Mouse (Mus musculus): ENCODE measurements around the gene Eid2. TPM values are rescaled to one million over a fixed set of nuclear protein-coding genes. Genes with fewer than 3 reads are reported as not detected.

The Eid2 gene
- total RNA-seq, 2 experiments from 2014 or later = 2.9 to 4.2 TPM

DNA sequence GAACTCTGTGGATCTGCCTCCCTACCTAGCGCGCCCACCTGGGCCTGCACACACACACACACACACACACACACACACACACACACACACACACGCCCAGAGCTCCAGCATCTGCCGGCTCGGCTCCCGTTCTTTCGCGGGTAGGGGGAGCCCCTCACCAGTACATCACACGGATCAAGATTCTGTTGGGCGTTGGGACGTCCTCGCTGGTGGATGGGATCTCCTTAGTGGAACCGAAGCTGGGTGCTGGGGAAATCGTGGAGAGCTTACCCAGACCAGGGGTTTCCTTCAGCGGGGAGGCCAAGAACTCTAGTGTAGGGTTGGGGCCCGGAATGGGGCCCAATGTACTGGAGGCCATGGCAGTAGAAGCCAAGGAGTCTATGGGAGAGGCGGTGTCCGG is 22.5 kb downstream of the Eid2 start:
- ATAC-seq (replicated peaks; ENCODE audit: low FRiP score, low TSS enrichment, poor library complexity, severe bottlenecking) = no peak

GRCm38 (mm10) chr7:28290638-28291590 is 23.2 kb downstream of the Eid2 start, which contains the start of gene Selenov:
Selenov (minus strand) TSS chr7:28291186.
- no peak for ATAC-seq (replicated peaks; ENCODE audit: low FRiP score, low TSS enrichment, poor library complexity, severe bottlenecking)

- ATAC-seq (replicated peaks; ENCODE audit: low FRiP score, low TSS enrichment, poor library complexity, severe bottlenecking) = no peak
These were observed 26.8 kb downstream of the Eid2 start for GRCm38 (mm10) chr7:28294481-28294880.

- ATAC-seq (replicated peaks; ENCODE audit: low FRiP score, low TSS enrichment, poor library complexity, severe bottlenecking) = peak; percentile 71
These were observed 31.4 kb downstream of the Eid2 start for GRCm38 (mm10) chr7:28298837-28299625.

DNA sequence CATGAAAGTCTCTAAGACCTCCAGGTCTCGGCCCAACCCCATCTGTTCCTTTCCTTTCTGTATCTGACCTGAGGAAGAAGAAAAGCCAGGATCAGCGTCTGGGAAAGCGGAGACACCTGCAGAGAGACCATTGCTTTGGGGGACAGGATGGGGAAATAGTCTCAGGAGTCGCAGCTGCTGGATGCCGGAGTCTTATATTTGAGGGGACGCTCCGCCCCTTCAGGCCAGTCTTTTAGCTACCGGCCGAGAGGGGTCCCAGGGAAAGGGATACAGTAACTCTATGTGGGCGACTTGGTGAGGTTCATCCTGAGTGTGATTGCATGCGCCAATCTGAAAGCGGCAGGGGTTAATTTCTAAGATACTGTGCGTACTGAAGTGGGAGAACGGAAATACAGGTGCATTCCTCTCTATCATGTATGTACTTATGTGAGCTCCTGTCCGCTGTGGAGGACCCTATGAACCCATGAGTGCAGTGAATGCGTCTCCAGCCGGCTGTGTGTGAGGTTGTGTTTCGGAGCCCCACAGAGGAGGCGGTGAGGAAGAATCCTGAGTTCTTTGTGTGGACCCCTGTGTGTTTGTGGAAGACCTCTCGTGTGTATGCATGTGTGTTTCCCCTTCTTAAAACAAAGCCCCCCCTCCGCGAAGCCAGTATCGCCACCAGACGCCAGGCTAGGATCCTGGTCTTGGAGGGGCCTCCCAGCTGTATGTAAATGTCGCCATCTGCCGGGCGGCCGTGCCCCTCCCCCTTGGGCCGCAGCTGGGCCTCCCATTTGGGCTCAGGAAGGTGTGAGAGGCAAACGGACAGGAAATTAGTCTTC is 34.1 kb downstream of the Eid2 start, which contains the start of gene Dll3:
TSS of gene Dll3 (minus strand) at position 623 of the 818 bp plus-strand sequence.
- peak; percentile 58 for ATAC-seq (replicated peaks; ENCODE audit: low FRiP score, low TSS enrichment, poor library complexity, severe bottlenecking)

GRCm38 (mm10) chr7:28305641-28306040 is 38.0 kb downstream of the Eid2 start:
- ATAC-seq (replicated peaks; ENCODE audit: low FRiP score, low TSS enrichment, poor library complexity, severe bottlenecking) = no peak

DNA sequence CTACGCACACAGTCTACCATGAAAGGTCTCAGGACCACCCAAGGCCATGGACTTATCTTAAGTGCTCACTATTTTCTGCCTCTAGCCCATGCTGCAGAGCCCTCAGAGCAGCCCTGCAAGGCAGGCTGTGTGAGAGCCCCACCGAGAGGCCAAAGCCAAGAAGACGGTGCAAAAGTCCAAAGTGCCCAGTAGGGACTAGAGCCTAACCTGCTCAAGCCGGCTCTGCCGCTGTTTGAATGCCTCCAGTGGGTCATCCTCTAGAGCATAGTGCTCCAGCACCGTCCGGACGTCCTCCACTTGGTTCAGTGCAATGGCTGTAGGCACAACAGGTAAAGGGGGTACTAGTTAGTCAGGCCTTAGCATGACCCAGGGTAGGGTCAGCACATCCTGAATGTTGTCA is 38.5 kb downstream of the Eid2 start:
- ATAC-seq (replicated peaks; ENCODE audit: low FRiP score, low TSS enrichment, poor library complexity, severe bottlenecking) = no peak

GRCm38 (mm10) chr7:28309737-28310136 is 42.1 kb downstream of the Eid2 start:
- no peak for ATAC-seq (replicated peaks; ENCODE audit: low FRiP score, low TSS enrichment, poor library complexity, severe bottlenecking)

DNA sequence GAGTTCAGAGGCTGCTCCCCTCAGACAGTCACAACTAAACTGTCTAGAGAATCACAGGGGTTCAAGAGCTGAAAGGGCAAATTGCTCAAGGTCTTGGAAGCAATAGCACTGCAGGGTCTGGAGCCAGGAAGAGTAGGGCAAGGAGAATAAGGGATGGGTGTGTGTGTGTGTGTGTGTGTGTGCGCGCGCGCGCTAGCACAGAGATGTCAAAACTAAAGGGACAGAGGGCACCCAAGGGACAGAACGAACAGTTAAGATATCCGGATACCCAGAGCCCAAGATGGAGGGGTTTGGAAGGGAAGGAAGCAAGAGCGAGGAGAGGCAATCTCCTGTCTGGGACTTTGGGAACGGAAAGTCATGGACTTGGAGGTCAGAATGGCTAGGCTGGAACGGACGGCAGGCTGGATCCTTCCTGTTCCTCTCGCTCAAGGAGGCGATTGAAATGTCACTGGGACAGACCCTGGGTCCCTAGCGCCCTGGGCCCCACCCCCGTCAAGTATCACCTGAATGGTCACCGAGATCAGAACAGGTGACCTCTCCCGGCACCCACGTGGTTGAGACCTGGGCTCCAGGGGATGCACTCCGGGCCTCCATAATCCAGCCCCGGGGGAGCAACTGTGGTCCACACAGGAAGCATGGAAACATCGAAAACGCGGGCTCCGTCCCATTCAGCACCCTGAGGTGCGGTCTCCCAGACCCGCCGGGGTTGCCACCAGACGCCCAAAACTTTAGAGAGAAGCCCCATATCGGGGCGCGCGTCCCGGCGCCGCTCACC is 43.7 kb downstream of the Eid2 start:
- ATAC-seq (replicated peaks; ENCODE audit: low FRiP score, low TSS enrichment, poor library complexity, severe bottlenecking) = peak; percentile 20

GRCm38 (mm10) chr7:28311926-28312543 is 44.4 kb downstream of the Eid2 start, which contains the start of gene Timm50:
Timm50 (minus strand) TSS chr7:28312072.
- ATAC-seq (replicated peaks; ENCODE audit: low FRiP score, low TSS enrichment, poor library complexity, severe bottlenecking) = peak; percentile 97

- ATAC-seq (replicated peaks; ENCODE audit: low FRiP score, low TSS enrichment, poor library complexity, severe bottlenecking) = no peak
These were observed 50.4 kb downstream of the Eid2 start for GRCm38 (mm10) chr7:28318036-28318435.

DNA sequence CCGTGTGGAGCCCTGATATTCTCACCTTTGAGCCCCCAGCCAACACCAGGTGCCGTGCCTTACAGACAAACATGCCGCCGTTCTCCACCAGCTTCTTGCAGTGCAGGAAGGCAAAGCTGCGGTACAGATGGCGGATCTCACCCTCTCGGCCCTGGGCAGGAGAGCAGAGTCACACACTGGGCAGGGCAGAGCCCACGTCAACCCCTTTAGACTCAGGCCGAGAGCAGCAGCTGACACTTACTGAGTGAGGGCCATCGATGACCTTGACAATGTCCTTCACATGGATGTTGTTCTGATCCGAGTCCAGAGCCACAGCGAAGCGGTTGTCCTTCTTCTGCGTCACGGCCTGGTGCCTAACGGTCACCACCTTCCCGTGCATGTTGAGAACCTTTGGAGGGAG is 51.0 kb downstream of the Eid2 start:
- no peak for ATAC-seq (replicated peaks; ENCODE audit: low FRiP score, low TSS enrichment, poor library complexity, severe bottlenecking)

Other genes starting within 250 kb of the Eid2 start
- 170 and 195 TPM in 2 replicates for gene Psmc4, start 217.8 kb upstream of the Eid2 start, total RNA-seq (2014; fragmentation: Nextera tagmentation)
- 153 and 178 TPM in 2 replicates for gene Psmc4, start 217.8 kb upstream of the Eid2 start, total RNA-seq (2017)
- gene Fcgbp, start 196.6 kb upstream of the Eid2 start, total RNA-seq (2014; fragmentation: Nextera tagmentation) = not detected in 2 replicates
- gene Fcgbp, start 196.6 kb upstream of the Eid2 start, total RNA-seq (2017) = not detected in 2 replicates
- not detected in 2 replicates for gene 9530053A07Rik, start 138.4 kb upstream of the Eid2 start, total RNA-seq (2014; fragmentation: Nextera tagmentation)
- gene 9530053A07Rik, start 138.4 kb upstream of the Eid2 start, total RNA-seq (2017) = not detected in 2 replicates
- 328 and 406 TPM in 2 replicates for gene Fbl, start 98.2 kb upstream of the Eid2 start, total RNA-seq (2014; fragmentation: Nextera tagmentation)
- gene Fbl, start 98.2 kb upstream of the Eid2 start, total RNA-seq (2017) = 265 and 312 TPM in 2 replicates
- 8.4 and 8.7 TPM in 2 replicates for gene Dyrk1b, start 88.4 kb upstream of the Eid2 start, total RNA-seq (2014; fragmentation: Nextera tagmentation)
- gene Dyrk1b, start 88.4 kb upstream of the Eid2 start, total RNA-seq (2017) = 2.6 and 3.1 TPM in 2 replicates
- 2.1 and 2.9 TPM in 2 replicates for gene Eid2b, start 9.9 kb downstream of the Eid2 start, total RNA-seq (2014; fragmentation: Nextera tagmentation)
- gene Eid2b, start 9.9 kb downstream of the Eid2 start, total RNA-seq (2017) = 0.38 and 1.4 TPM in 2 replicates
- not detected in 2 replicates for gene Selenov, start 23.3 kb downstream of the Eid2 start, total RNA-seq (2014; fragmentation: Nextera tagmentation)
- not detected in 2 replicates for gene Selenov, start 23.3 kb downstream of the Eid2 start, total RNA-seq (2017)
- gene Dll3, start 34.4 kb downstream of the Eid2 start, total RNA-seq (2014; fragmentation: Nextera tagmentation) = 0.45 TPM in 1 of 2 replicates, not detected in the other
- gene Dll3, start 34.4 kb downstream of the Eid2 start, total RNA-seq (2017) = not detected in 2 replicates
- 77.5 and 91.2 TPM in 2 replicates for gene Timm50, start 44.2 kb downstream of the Eid2 start, total RNA-seq (2014; fragmentation: Nextera tagmentation)
- 31.5 and 66.9 TPM in 2 replicates for gene Timm50, start 44.2 kb downstream of the Eid2 start, total RNA-seq (2017)
- 87.6 and 113 TPM in 2 replicates for gene Supt5, start 70.9 kb downstream of the Eid2 start, total RNA-seq (2014; fragmentation: Nextera tagmentation)
- 68.5 and 79.4 TPM in 2 replicates for gene Supt5, start 70.9 kb downstream of the Eid2 start, total RNA-seq (2017)
- 3,991 and 4,625 TPM in 2 replicates for gene Rps16, start 82.8 kb downstream of the Eid2 start, total RNA-seq (2014; fragmentation: Nextera tagmentation)
- 881 and 1,091 TPM in 2 replicates for gene Rps16, start 82.8 kb downstream of the Eid2 start, total RNA-seq (2017)
- 4.1 and 7.7 TPM in 2 replicates for gene Plekhg2, start 104.7 kb downstream of the Eid2 start, total RNA-seq (2014; fragmentation: Nextera tagmentation)
- gene Plekhg2, start 104.7 kb downstream of the Eid2 start, total RNA-seq (2017) = 0.19 and 2.3 TPM in 2 replicates
- gene Zfp36, start 112.4 kb downstream of the Eid2 start, total RNA-seq (2014; fragmentation: Nextera tagmentation) = 13.4 and 15.3 TPM in 2 replicates
- 26.9 and 33.7 TPM in 2 replicates for gene Zfp36, start 112.4 kb downstream of the Eid2 start, total RNA-seq (2017)
- gene Med29, start 124.8 kb downstream of the Eid2 start, total RNA-seq (2014; fragmentation: Nextera tagmentation) = 22.3 and 28.9 TPM in 2 replicates
- gene Med29, start 124.8 kb downstream of the Eid2 start, total RNA-seq (2017) = 9.9 and 16.0 TPM in 2 replicates
- 65.0 and 84.6 TPM in 2 replicates for gene Paf1, start 125.1 kb downstream of the Eid2 start, total RNA-seq (2014; fragmentation: Nextera tagmentation)
- 129 and 149 TPM in 2 replicates for gene Paf1, start 125.1 kb downstream of the Eid2 start, total RNA-seq (2017)
- gene Gmfg, start 169.6 kb downstream of the Eid2 start, total RNA-seq (2014; fragmentation: Nextera tagmentation) = 79.4 and 81.5 TPM in 2 replicates
- 179 and 328 TPM in 2 replicates for gene Gmfg, start 169.6 kb downstream of the Eid2 start, total RNA-seq (2017)
- gene Lrfn1, start 184.1 kb downstream of the Eid2 start, total RNA-seq (2014; fragmentation: Nextera tagmentation) = 0.44 and 0.82 TPM in 2 replicates
- gene Lrfn1, start 184.1 kb downstream of the Eid2 start, total RNA-seq (2017) = 0.08 and 0.09 TPM in 2 replicates
- gene Ifnl2, start 242.6 kb downstream of the Eid2 start, total RNA-seq (2014; fragmentation: Nextera tagmentation) = not detected in 2 replicates
- not detected in 2 replicates for gene Ifnl2, start 242.6 kb downstream of the Eid2 start, total RNA-seq (2017)